Mouse (Mus musculus): ENCODE measurements around the gene Mpp4. TPM values are rescaled to one million over a fixed set of nuclear protein-coding genes. Genes with fewer than 3 reads are reported as not detected.

Gene Mpp4
- 1.4 and 2.8 TPM in 2 replicates for total RNA-seq (2014; rRNA removed)
- 0.43 and 0.45 TPM in 2 replicates for polyA plus RNA-seq (2015; fragmentation: Nextera tagmentation; extraction: Ambion mirVana)

GRCm38 (mm10) chr1:59163030-59163461 is at the start of gene Mpp4:
Gene Mpp4 (minus strand): TSS chr1:59163389.
- Histone ChIP-seq H3K9ac (replicated peaks; ENCODE audit: low read length) (no peak within 1 kb of the TSS), H3K9me3 (ENCODE audit: low read length) (no peaks in the 10 kb centered on the region), H3K27ac (no peak within 1 kb of the TSS; the same call in 1 of the 2 replicates), H3K27me3 (ENCODE audit: insufficient read depth, low read length) (no peaks in the 10 kb centered on the region), H3K4me1 (ENCODE audit: insufficient read depth, low read length) (no peaks in the 10 kb centered on the region), H3K4me2 (ENCODE audit: low read depth, low read length) (no peak within 1 kb of the TSS), H3K36me3 (ENCODE audit: insufficient read depth, low read length) (peaks cover 23% of the 10 kb centered on the region), H3K4me3 (ENCODE audit: low read length) (no peak within 1 kb of the TSS)
- ATAC-seq (no peak), DNase-seq (ENCODE audit: low spot score) (peak; percentile 7)
- no peak for TF ChIP-seq CTCF (IDR thresholded peaks at IDR 0.05; ENCODE audit: low read depth)
- 31% methylated on average over 12 of the region's 12 CpGs for WGBS

- Histone ChIP-seq H3K36me3 (ENCODE audit: insufficient read depth, low read length) (peaks cover 18% of the 10 kb centered on the region), H3K27me3 (ENCODE audit: insufficient read depth, low read length) (no peaks in the 10 kb centered on the region), H3K27ac (no peak overlapping the region), H3K9ac (replicated peaks; ENCODE audit: low read length) (no peak overlapping the region), H3K4me2 (ENCODE audit: low read depth, low read length) (no peak overlapping the region), H3K4me3 (ENCODE audit: low read length) (no peak overlapping the region), H3K9me3 (ENCODE audit: low read length) (no peaks in the 10 kb centered on the region), H3K4me1 (ENCODE audit: insufficient read depth, low read length) (no peaks in the 10 kb centered on the region)
- no peak for DNase-seq (ENCODE audit: low spot score)
- ATAC-seq = no peak
- WGBS = no CpG with 5 or more reads among the region's 1 CpGs
- no peak for TF ChIP-seq CTCF (IDR thresholded peaks at IDR 0.05; ENCODE audit: low read depth)
These were observed 49.8 kb upstream of the Mpp4 start for GRCm38 (mm10) chr1:59212951-59213350.

- WGBS = 84% methylated on average over 5 of the region's 5 CpGs
- Histone ChIP-seq H3K9me3 (ENCODE audit: low read length) (no peaks in the 10 kb centered on the region), H3K36me3 (ENCODE audit: insufficient read depth, low read length) (peaks cover 18% of the 10 kb centered on the region), H3K27me3 (ENCODE audit: insufficient read depth, low read length) (no peaks in the 10 kb centered on the region), H3K27ac (no peak overlapping the region), H3K4me1 (ENCODE audit: insufficient read depth, low read length) (no peaks in the 10 kb centered on the region), H3K9ac (replicated peaks; ENCODE audit: low read length) (no peak overlapping the region), H3K4me2 (ENCODE audit: low read depth, low read length) (no peak overlapping the region), H3K4me3 (ENCODE audit: low read length) (no peak overlapping the region)
- ATAC-seq = no peak
- no peak for DNase-seq (ENCODE audit: low spot score)
- no peak for TF ChIP-seq CTCF (IDR thresholded peaks at IDR 0.05; ENCODE audit: low read depth)
These were observed 49.0 kb upstream of the Mpp4 start for GRCm38 (mm10) chr1:59212076-59212779.

GRCm38 (mm10) chr1:59211651-59212050 is 48.5 kb upstream of the Mpp4 start:
- ATAC-seq (no peak), DNase-seq (ENCODE audit: low spot score) (no peak)
- Histone ChIP-seq H3K9me3 (ENCODE audit: low read length) (no peaks in the 10 kb centered on the region), H3K4me3 (ENCODE audit: low read length) (no peak overlapping the region), H3K27me3 (ENCODE audit: insufficient read depth, low read length) (no peaks in the 10 kb centered on the region), H3K36me3 (ENCODE audit: insufficient read depth, low read length) (peaks cover 18% of the 10 kb centered on the region), H3K9ac (replicated peaks; ENCODE audit: low read length) (no peak overlapping the region), H3K27ac (no peak overlapping the region), H3K4me1 (ENCODE audit: insufficient read depth, low read length) (no peaks in the 10 kb centered on the region), H3K4me2 (ENCODE audit: low read depth, low read length) (no peak overlapping the region)
- no peak for TF ChIP-seq CTCF (IDR thresholded peaks at IDR 0.05; ENCODE audit: low read depth)
- WGBS = 88% methylated on average over 4 of the region's 4 CpGs

DNA sequence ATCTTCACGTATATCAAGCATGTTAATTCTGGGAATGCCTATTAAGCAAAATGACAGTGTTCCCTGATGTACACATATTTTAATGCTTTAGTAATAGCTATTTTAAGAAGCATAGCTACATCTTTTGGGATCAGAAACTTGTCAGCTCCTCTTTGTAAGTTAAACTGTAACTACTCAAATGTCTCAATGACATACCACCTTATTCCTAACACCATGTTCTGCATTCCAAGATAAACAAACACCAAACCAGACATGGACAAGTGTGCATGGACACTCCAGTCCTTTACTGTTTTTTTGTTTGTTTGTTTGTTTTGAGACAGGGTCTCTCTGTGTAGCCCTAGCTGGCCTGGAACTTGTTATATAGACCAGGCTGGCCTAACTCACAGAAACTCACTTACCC is 45.1 kb upstream of the Mpp4 start:
- ATAC-seq (no peak), DNase-seq (ENCODE audit: low spot score) (no peak)
- Histone ChIP-seq H3K9me3 (ENCODE audit: low read length) (no peaks in the 10 kb centered on the region), H3K36me3 (ENCODE audit: insufficient read depth, low read length) (peaks cover 15% of the 10 kb centered on the region), H3K27ac (no peak overlapping the region), H3K27me3 (ENCODE audit: insufficient read depth, low read length) (no peaks in the 10 kb centered on the region), H3K9ac (replicated peaks; ENCODE audit: low read length) (no peak overlapping the region), H3K4me2 (ENCODE audit: low read depth, low read length) (no peak overlapping the region), H3K4me3 (ENCODE audit: low read length) (no peak overlapping the region), H3K4me1 (ENCODE audit: insufficient read depth, low read length) (no peaks in the 10 kb centered on the region)
- WGBS = 87% methylated on average over 1 of the region's 1 CpGs
- TF ChIP-seq CTCF (IDR thresholded peaks at IDR 0.05; ENCODE audit: low read depth) = no peak

DNA sequence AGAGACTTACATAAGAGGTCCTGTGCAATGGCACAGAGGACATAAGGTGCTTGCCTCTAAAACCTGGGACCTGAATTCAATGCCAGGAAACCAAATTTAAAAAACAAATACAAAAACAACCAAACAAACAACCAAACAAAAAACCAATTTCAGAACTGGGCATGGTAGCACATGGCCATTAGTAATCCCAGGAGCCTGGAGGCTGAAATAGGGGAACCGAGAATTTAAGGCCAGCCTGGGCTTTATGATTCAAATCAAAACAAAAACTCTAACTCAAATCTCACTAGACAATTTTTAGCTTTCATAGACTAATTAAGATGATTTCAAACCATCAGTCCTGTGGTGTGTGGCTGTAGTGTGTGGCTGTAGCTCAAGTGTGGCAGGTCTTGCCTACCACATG is 41.3 kb upstream of the Mpp4 start:
- H3K27ac ChIP-seq = no peak overlapping the region
- DNase-seq (ENCODE audit: low spot score) (no peak), ATAC-seq (no peak)
- H3K9ac ChIP-seq (replicated peaks; ENCODE audit: low read length) = no peak overlapping the region
- no peak overlapping the region for H3K4me2 ChIP-seq (ENCODE audit: low read depth, low read length)
- no peaks in the 10 kb centered on the region for H3K9me3 ChIP-seq (ENCODE audit: low read length)
- 94% methylated on average over 1 of the region's 1 CpGs for WGBS
- no peaks in the 10 kb centered on the region for H3K27me3 ChIP-seq (ENCODE audit: insufficient read depth, low read length)
- H3K4me1 ChIP-seq (ENCODE audit: insufficient read depth, low read length) = no peaks in the 10 kb centered on the region
- TF ChIP-seq CTCF (IDR thresholded peaks at IDR 0.05; ENCODE audit: low read depth) = no peak
- no peak overlapping the region for H3K4me3 ChIP-seq (ENCODE audit: low read length)
- peaks cover 34% of the 10 kb centered on the region for H3K36me3 ChIP-seq (ENCODE audit: insufficient read depth, low read length)

- no peaks in the 10 kb centered on the region for H3K4me1 ChIP-seq (ENCODE audit: insufficient read depth, low read length)
- H3K4me2 ChIP-seq (ENCODE audit: low read depth, low read length) = no peak overlapping the region
- no peaks in the 10 kb centered on the region for H3K9me3 ChIP-seq (ENCODE audit: low read length)
- H3K9ac ChIP-seq (replicated peaks; ENCODE audit: low read length) = no peak overlapping the region
- ATAC-seq (no peak), DNase-seq (ENCODE audit: low spot score) (no peak)
- H3K27ac ChIP-seq = no peak overlapping the region
- H3K4me3 ChIP-seq (ENCODE audit: low read length) = no peak overlapping the region
- no peak for TF ChIP-seq CTCF (IDR thresholded peaks at IDR 0.05; ENCODE audit: low read depth)
- H3K27me3 ChIP-seq (ENCODE audit: insufficient read depth, low read length) = no peaks in the 10 kb centered on the region
- peaks cover 37% of the 10 kb centered on the region for H3K36me3 ChIP-seq (ENCODE audit: insufficient read depth, low read length)
- WGBS = 81% methylated on average over 10 of the region's 10 CpGs
These were observed 39.2 kb upstream of the Mpp4 start for GRCm38 (mm10) chr1:59202367-59202766.

All from hindbrain, postnatal 0 days (tissue).